Mouse (Mus musculus): ENCODE results near the gene B3galt1. TPM values are rescaled to one million over a fixed set of nuclear protein-coding genes. Genes with fewer than 3 reads are reported as not detected.

The B3galt1 gene
- total and polyA plus RNA-seq, 3 experiments: 0.72 to 1.9 (median 1.5) TPM

- Histone ChIP-seq H3K79me2 (replicated peaks; ENCODE audit: control insufficient read depth, insufficient read depth, low read length) (no peaks in the 10 kb centered on the region), H3K4me1 (ENCODE audit: control insufficient read depth, insufficient read depth, low read length) (no peaks in the 10 kb centered on the region), H3K9ac (ENCODE audit: low read depth, low read length) (no peak overlapping the region), H3K36me3 (ENCODE audit: control insufficient read depth, insufficient read depth, low read length) (no peaks in the 10 kb centered on the region), H3K27ac (no peak overlapping the region), H3K4me3 (no peak overlapping the region), H3K27me3 (ENCODE audit: control insufficient read depth, insufficient read depth, low read length) (no peaks in the 10 kb centered on the region; the same call in 1 of the 2 replicates)
- WGBS: 48% methylated on average over 2 of the region's 2 CpGs
- no peak for TF ChIP-seq POLR2A (IDR thresholded peaks at IDR 0.05; ENCODE audit: insufficient read depth, low read depth, low read length)
- TF ChIP-seq CTCF (IDR thresholded peaks at IDR 0.05): no peak
- TF ChIP-seq EP300 (IDR thresholded peaks at IDR 0.05; ENCODE audit: insufficient read depth, low read depth, low read length): no peak
- no peak for DNase-seq
- intact Hi-C loops (cut with DNase I): no loop called here
These were observed 252.3 kb downstream of the B3galt1 start for GRCm38 (mm10) chr2:67818014-67818413.

- Histone ChIP-seq H3K36me3 (ENCODE audit: control insufficient read depth, insufficient read depth, low read length) (no peaks in the 10 kb centered on the region), H3K9ac (ENCODE audit: low read depth, low read length) (no peak overlapping the region), H3K4me1 (ENCODE audit: control insufficient read depth, insufficient read depth, low read length) (no peaks in the 10 kb centered on the region), H3K79me2 (replicated peaks; ENCODE audit: control insufficient read depth, insufficient read depth, low read length) (no peaks in the 10 kb centered on the region), H3K27me3 (ENCODE audit: control insufficient read depth, insufficient read depth, low read length) (no peaks in the 10 kb centered on the region; the same call in 1 of the 2 replicates), H3K27ac (no peak overlapping the region), H3K4me3 (no peak overlapping the region)
- TF ChIP-seq POLR2A (IDR thresholded peaks at IDR 0.05; ENCODE audit: insufficient read depth, low read depth, low read length) (no peak), EP300 (IDR thresholded peaks at IDR 0.05; ENCODE audit: insufficient read depth, low read depth, low read length) (no peak), CTCF (IDR thresholded peaks at IDR 0.05) (no peak)
- intact Hi-C loops (cut with DNase I): no loop called here
- no peak for DNase-seq
- 67% methylated on average over 5 of the region's 5 CpGs for WGBS
These were observed 256.7 kb downstream of the B3galt1 start for GRCm38 (mm10) chr2:67822360-67822759.

GRCm38 (mm10) chr2:67827697-67828096 lies 262.0 kb downstream of the B3galt1 start:
- 41% methylated on average over 4 of the region's 4 CpGs for WGBS
- Histone ChIP-seq H3K9ac (ENCODE audit: low read depth, low read length) (no peak overlapping the region), H3K27me3 (ENCODE audit: control insufficient read depth, insufficient read depth, low read length) (no peaks in the 10 kb centered on the region), H3K4me1 (ENCODE audit: control insufficient read depth, insufficient read depth, low read length) (no peaks in the 10 kb centered on the region; the same call in 1 of the 2 replicates), H3K36me3 (ENCODE audit: control insufficient read depth, insufficient read depth, low read length) (no peaks in the 10 kb centered on the region), H3K79me2 (replicated peaks; ENCODE audit: control insufficient read depth, insufficient read depth, low read length) (no peaks in the 10 kb centered on the region), H3K27ac (no peak overlapping the region), H3K4me3 (no peak overlapping the region)
- peak; percentile 51 to 59 for DNase-seq
- TF ChIP-seq EP300 (IDR thresholded peaks at IDR 0.05; ENCODE audit: insufficient read depth, low read depth, low read length): peak; percentile 42; the same call in 1 of the 2 replicates
- no peak for TF ChIP-seq CTCF (IDR thresholded peaks at IDR 0.05)
- TF ChIP-seq POLR2A (IDR thresholded peaks at IDR 0.05; ENCODE audit: insufficient read depth, low read depth, low read length): no peak
- intact Hi-C loops (cut with DNase I): no loop called here

GRCm38 (mm10) chr2:67829055-67829915 lies 263.6 kb downstream of the B3galt1 start:
- H3K9ac ChIP-seq (ENCODE audit: low read depth, low read length): no peak overlapping the region
- intact Hi-C loops (cut with DNase I): no loop called here
- no peaks in the 10 kb centered on the region for H3K36me3 ChIP-seq (ENCODE audit: control insufficient read depth, insufficient read depth, low read length)
- no peaks in the 10 kb centered on the region for H3K27me3 ChIP-seq (ENCODE audit: control insufficient read depth, insufficient read depth, low read length)
- no peak for TF ChIP-seq POLR2A (IDR thresholded peaks at IDR 0.05; ENCODE audit: insufficient read depth, low read depth, low read length)
- no peak for TF ChIP-seq CTCF (IDR thresholded peaks at IDR 0.05)
- no peak for TF ChIP-seq EP300 (IDR thresholded peaks at IDR 0.05; ENCODE audit: insufficient read depth, low read depth, low read length)
- no peak for DNase-seq
- H3K79me2 ChIP-seq (replicated peaks; ENCODE audit: control insufficient read depth, insufficient read depth, low read length): no peaks in the 10 kb centered on the region
- no peak overlapping the region for H3K27ac ChIP-seq
- 56% methylated on average over 5 of the region's 5 CpGs for WGBS
- no peaks in the 10 kb centered on the region; the same call in 1 of the 2 replicates for H3K4me1 ChIP-seq (ENCODE audit: control insufficient read depth, insufficient read depth, low read length)
- no peak overlapping the region for H3K4me3 ChIP-seq

- intact Hi-C loops (cut with DNase I): no loop called here
- no peaks in the 10 kb centered on the region for H3K4me1 ChIP-seq (ENCODE audit: control insufficient read depth, insufficient read depth, low read length)
- DNase-seq: no peak
- 91% methylated on average over 8 of the region's 8 CpGs for WGBS
- H3K79me2 ChIP-seq (replicated peaks; ENCODE audit: control insufficient read depth, insufficient read depth, low read length): no peaks in the 10 kb centered on the region
- no peak overlapping the region for H3K9ac ChIP-seq (ENCODE audit: low read depth, low read length)
- no peak overlapping the region for H3K27ac ChIP-seq
- TF ChIP-seq EP300 (IDR thresholded peaks at IDR 0.05; ENCODE audit: insufficient read depth, low read depth, low read length) (no peak), CTCF (IDR thresholded peaks at IDR 0.05) (no peak), POLR2A (IDR thresholded peaks at IDR 0.05; ENCODE audit: insufficient read depth, low read depth, low read length) (no peak)
- H3K4me3 ChIP-seq: no peak overlapping the region
- no peaks in the 10 kb centered on the region for H3K36me3 ChIP-seq (ENCODE audit: control insufficient read depth, insufficient read depth, low read length)
- H3K27me3 ChIP-seq (ENCODE audit: control insufficient read depth, insufficient read depth, low read length): no peaks in the 10 kb centered on the region
These were observed 282.1 kb downstream of the B3galt1 start for GRCm38 (mm10) chr2:67847806-67848205.

GRCm38 (mm10) chr2:67850725-67851124 lies 285.1 kb downstream of the B3galt1 start:
- 84% methylated on average over 3 of the region's 3 CpGs for WGBS
- no peaks in the 10 kb centered on the region for H3K79me2 ChIP-seq (replicated peaks; ENCODE audit: control insufficient read depth, insufficient read depth, low read length)
- intact Hi-C loops (cut with DNase I): no loop called here
- H3K27ac ChIP-seq: no peak overlapping the region
- no peak overlapping the region for H3K9ac ChIP-seq (ENCODE audit: low read depth, low read length)
- no peak for DNase-seq
- H3K27me3 ChIP-seq (ENCODE audit: control insufficient read depth, insufficient read depth, low read length): no peaks in the 10 kb centered on the region
- H3K36me3 ChIP-seq (ENCODE audit: control insufficient read depth, insufficient read depth, low read length): no peaks in the 10 kb centered on the region
- no peaks in the 10 kb centered on the region for H3K4me1 ChIP-seq (ENCODE audit: control insufficient read depth, insufficient read depth, low read length)
- TF ChIP-seq EP300 (IDR thresholded peaks at IDR 0.05; ENCODE audit: insufficient read depth, low read depth, low read length): no peak
- TF ChIP-seq CTCF (IDR thresholded peaks at IDR 0.05): no peak
- no peak for TF ChIP-seq POLR2A (IDR thresholded peaks at IDR 0.05; ENCODE audit: insufficient read depth, low read depth, low read length)
- H3K4me3 ChIP-seq: no peak overlapping the region

All from heart, adult 2 months (tissue).